In genomic region chr19:29325053-29325851, GRCm38 (mm10) we compare ENCODE assay signal across 8 mouse cellular contexts. TPM values are rescaled to one million over a fixed set of nuclear protein-coding genes. Genes with fewer than 3 reads are reported as not detected.
DNase-seq lines count a peak whose midpoint lies in the region; ATAC-seq and TF ChIP-seq lines count a peak whose summit lies in the region.

Insl6 (minus strand) TSS chr19:29325356.

- ATAC-seq in liver, embryonic 12.5 days, result peak; percentile 97
- peak; percentile 95 for ATAC-seq in stomach, embryonic 14.5 days (ENCODE audit: insufficient number of reproducible peaks, insufficient read depth, low FRiP score, low read depth)

- H3K27ac ChIP-seq in layer of hippocampus, adult 2 months, result no peak within 1 kb of the TSS
- H3K27ac ChIP-seq in liver, embryonic 12.5 days, result no peak within 1 kb of the TSS; the same call in 1 of the 2 replicates
- no peak within 1 kb of the TSS for H3K27ac ChIP-seq in stomach, embryonic 14.5 days (ENCODE audit: low read length)

- no peaks in the 10 kb centered on the region for H3K36me3 ChIP-seq in liver, embryonic 12.5 days
- H3K36me3 ChIP-seq in myocyte (ENCODE audit: control insufficient read depth, insufficient read depth), result no peaks in the 10 kb centered on the region
- H3K36me3 ChIP-seq in stomach, embryonic 14.5 days (ENCODE audit: control insufficient read depth, insufficient read depth, low read length), result no peaks in the 10 kb centered on the region

- peak in 1 of 2 experiments; percentile 31 for DNase-seq in layer of hippocampus, adult 2 months (ENCODE audit: low spot score in 2 of 2)
- DNase-seq in layer of hippocampus, adult 9-11 months, result no peak
- peak; percentile 67 for DNase-seq in c-Kit-positive CD71-positive TER-119-positive erythroid progenitor cells, embryonic 14.5 days (ENCODE audit: low spot score)
- DNase-seq in gastrocnemius, postnatal 10 days, result peak; percentile 80
- peak; percentile 50 for DNase-seq in hindlimb bud, embryonic 11.5 days (ENCODE audit: extremely low spot score, low read depth, low spot score)

- H3K4me2 ChIP-seq in liver, embryonic 12.5 days, result peak within 1 kb of the TSS; percentile 70
- H3K4me2 ChIP-seq in myocyte (ENCODE audit: low read depth), result peak within 1 kb of the TSS; percentile 89
- H3K4me2 ChIP-seq in stomach, embryonic 14.5 days (replicated peaks; ENCODE audit: low read depth, low read length), result peak within 1 kb of the TSS; percentile 54

- H3K4me3 ChIP-seq in layer of hippocampus, adult 2 months, result peak within 1 kb of the TSS; percentile 50
- H3K4me3 ChIP-seq in liver, embryonic 12.5 days, result peak within 1 kb of the TSS; percentile 43
- no peak within 1 kb of the TSS for H3K4me3 ChIP-seq in myocyte
- H3K4me3 ChIP-seq in stomach, embryonic 14.5 days (ENCODE audit: low read depth, low read length), result peak within 1 kb of the TSS; percentile 29

- no peaks in the 10 kb centered on the region for H3K79me2 ChIP-seq in myocyte (ENCODE audit: control insufficient read depth, insufficient read depth)

- H3K4me1 ChIP-seq in liver, embryonic 12.5 days, result peaks cover 19% of the 10 kb centered on the region
- no peaks in the 10 kb centered on the region for H3K4me1 ChIP-seq in stomach, embryonic 14.5 days (ENCODE audit: control insufficient read depth, insufficient read depth, low read length)

- H3K9me3 ChIP-seq in liver, embryonic 12.5 days (replicated peaks), result no peaks in the 10 kb centered on the region
- no peaks in the 10 kb centered on the region for H3K9me3 ChIP-seq in stomach, embryonic 14.5 days (ENCODE audit: control insufficient read depth, low read depth, low read length)

- peak; percentile 30 for TF ChIP-seq POLR2A in myocyte (IDR thresholded peaks at IDR 0.05; ENCODE audit: insufficient read length, low read depth)

- TF ChIP-seq CTCF in layer of hippocampus, adult 2 months (conservative IDR thresholded peaks at IDR 0.05), result no peak

- H3K27me3 ChIP-seq in liver, embryonic 12.5 days (replicated peaks), result peaks cover 9% of the 10 kb centered on the region
- H3K27me3 ChIP-seq in myocyte (ENCODE audit: control insufficient read depth, insufficient read depth, insufficient read length), result no peaks in the 10 kb centered on the region
- H3K27me3 ChIP-seq in stomach, embryonic 14.5 days (ENCODE audit: control insufficient read depth, insufficient read depth, low read length), result no peaks in the 10 kb centered on the region

- 3% methylated on average over 31 of the region's 31 CpGs for WGBS in liver, embryonic 12.5 days (ENCODE audit: insufficient replicate concordance)
- WGBS in stomach, embryonic 14.5 days, result 1% methylated on average over 31 of the region's 31 CpGs

- peak within 1 kb of the TSS; percentile 45 for H3K9ac ChIP-seq in liver, embryonic 12.5 days
- no peak within 1 kb of the TSS for H3K9ac ChIP-seq in stomach, embryonic 14.5 days (replicated peaks; ENCODE audit: low read depth, low read length)

- no peak within 1 kb of the TSS for H3ac ChIP-seq in myocyte (ENCODE audit: control insufficient read depth, insufficient read length)

TF ChIP-seq in myocyte, 11 proteins besides CTCF, POLR2A, EP300 and RAD21:
- TF ChIP-seq REST (IDR thresholded peaks at IDR 0.05; ENCODE audit: insufficient read depth, insufficient read length) (no peak), MYOG (IDR thresholded peaks at IDR 0.05; ENCODE audit: control insufficient read depth in 1 of 3, insufficient read depth in 1 of 3, insufficient read length in 2 of 3, low read depth in 2 of 3) (peak in 2 of 3 experiments; percentile 41 to 64), MYOD1 (IDR thresholded peaks at IDR 0.05; ENCODE audit: control insufficient read depth in 1 of 3, insufficient read length in 2 of 3, low read depth in 2 of 3) (peak in 2 of 3 experiments; percentile 50 to 76)

RNA-seq across cellular contexts. Expression of gene Insl6, which starts in this region (rescaled TPM):
- total RNA-seq in layer of hippocampus, adult 2 months (2021), result 1 to 10 TPM in 1 of 2 experiments, under 1 TPM in 1; 0.74 to 1.3 TPM
- 1 to 10 TPM in 1 of 2 experiments, under 1 TPM in 1; 0.65 to 1.2 TPM for total RNA-seq in gastrocnemius, postnatal 10 days (2021)
- polyA plus RNA-seq in liver, embryonic 12.5 days (2016; fragmentation: Nextera tagmentation; extraction: Ambion mirVana), result 0.85 and 0.89 TPM in 2 replicates
- polyA plus RNA-seq in myocyte (2012; fragmentation: generic; extraction: Trizol), result 1.9 TPM
- polyA plus RNA-seq in stomach, embryonic 14.5 days (2014; fragmentation: Nextera tagmentation; extraction: Ambion mirVana), result 4.1 and 5.6 TPM in 2 replicates

Comparison
In these comparisons a context has a peak if more than half of its experiments do, and no peak if none do; other contexts are left out.
1. Peak in ATAC-seq, H3K4me3 ChIP-seq, H3K9ac ChIP-seq and H3K4me2 ChIP-seq in liver, embryonic 12.5 days; RNA of the gene not detected or under 1 TPM.